In genomic region chr16:59634598-59634997, GRCm38 (mm10) we compare ENCODE assay signal across 21 mouse cellular contexts. TPM values are rescaled to one million over a fixed set of nuclear protein-coding genes. Genes with fewer than 3 reads are reported as not detected.
DNase-seq lines count a peak whose midpoint lies in the region.
"Had no signal": no experiment of that assay in that cellular context is flagged by ENCODE, and none has a peak within 500 bp of the region (broad histone marks: within the 10 kb centered on the region; RNA-seq: fewer than 3 reads in every experiment).

No protein-coding gene starts in this region.

- DNase-seq in cerebellum, adult 11-12 months: peak; percentile 23
- no peak for DNase-seq in cerebellum, adult 8-10 months
- DNase-seq in right cerebral cortex, postnatal 10 days (ENCODE audit: low spot score in 2 of 2): peak; percentile 21 to 28
- DNase-seq in right cerebral cortex, postnatal 25 days: no peak
- DNase-seq in cerebellum, postnatal 14 days: peak; percentile 36 to 46
- no peak for DNase-seq in layer of hippocampus, postnatal 25 days (ENCODE audit: extremely low spot score in 1 of 2, low spot score in 1 of 2)
- no peak for DNase-seq in urinary bladder, postnatal 10 days (ENCODE audit: low spot score)
- DNase-seq: adrenal gland, postnatal 25 days; forebrain, postnatal 0 days; gastrocnemius, postnatal 10 days; kidney, adult 9 months; kidney, postnatal 4 days; layer of hippocampus, postnatal 36 days; liver; lung, embryonic 14.5 days; lung, postnatal 14 days; midbrain, embryonic 14.5 days; right cerebral cortex, postnatal 14 days; thymus, adult 18-20 months; thymus, postnatal 25 days had no signal

RNA-seq across cellular contexts. Expression of gene Arl6, which starts 4.6 kb away (rescaled TPM):
- total RNA-seq in layer of hippocampus, postnatal 25 days (2021): 10 to 100 TPM; 30.2 TPM
- total RNA-seq: MEL had no signal

RNA-seq across cellular contexts. Expression of gene Crybg3, which starts 33.8 kb away (rescaled TPM):
- 1 to 10 TPM; 3.7 to 4.1 TPM for total RNA-seq in layer of hippocampus, postnatal 25 days (2021)

Comparison
In these comparisons a context has a peak if more than half of its experiments do, and no peak if none do; other contexts are left out.
1. DNase-seq: peak in cerebellum, adult 11-12 months (single experiment), right cerebral cortex, postnatal 10 days (2 of 2) and cerebellum, postnatal 14 days (2 of 2); none in cerebellum, adult 8-10 months (single experiment), right cerebral cortex, postnatal 25 days (single experiment), layer of hippocampus, postnatal 25 days (0 of 2) and urinary bladder, postnatal 10 days (single experiment).